Mouse (Mus musculus) liver, postnatal 0 days (tissue): Measurements from ENCODE around the gene E130218I03Rik. TPM values are rescaled to one million over a fixed set of nuclear protein-coding genes. Genes with fewer than 3 reads are reported as not detected.
A peak's percentile ranks its signal among the peaks of the same experiment; 100 is the strongest.
"Not testable (repeated sequence)": the region's sequence is repeated elsewhere in the genome, so short reads cannot be mapped to it uniquely, and the experiment has no call there.

Source experiments
- ATAC-seq: fragments of 200-750 bp; cut with Nextera tagmentation; 2 replicates; pipeline ENCODE4 v1.8.0; 2017; ENCODE audit warnings: mild to moderate bottlenecking, moderate library complexity
- DNase-seq: peaks from one replicate; pipeline ENCODE4 v3.0.0-alpha.2; 2016
- H3K27ac ChIP-seq: fragments of 300-500 bp; sonication (generic); 2 replicates; pipeline ENCODE4 v1.5.1; 2014; ENCODE audit warnings: antibody characterized with exemption, moderate library complexity, mild to moderate bottlenecking, low read depth
- H3K27me3 ChIP-seq: fragments of 300-500 bp; sonication (generic); 2 replicates; pipeline ENCODE4 v1.6.1; 2014; ENCODE audit warnings: low read length, control low read depth, mixed read lengths; ENCODE audit not compliant: insufficient read depth
- H3K36me3 ChIP-seq: fragments of 300-500 bp; sonication (generic); replicated peaks from 2 replicates; pipeline ENCODE4 v1.6.1; 2014; ENCODE audit warnings: mild to moderate bottlenecking, control low read depth, low read length, moderate library complexity, mixed read lengths; ENCODE audit not compliant: insufficient read depth
- H3K4me1 ChIP-seq: fragments of 300-500 bp; sonication (generic); 2 replicates; pipeline ENCODE4 v1.6.1; 2014; ENCODE audit warnings: antibody characterized with exemption, mild to moderate bottlenecking, control low read depth; ENCODE audit not compliant: insufficient read depth
- H3K4me2 ChIP-seq: fragments of 300-500 bp; sonication (generic); 2 replicates; pipeline ENCODE4 v1.6.1; 2014; ENCODE audit warnings: low read depth, mild to moderate bottlenecking, low read length, moderate library complexity, mixed read lengths
- H3K4me3 ChIP-seq: fragments of 300-500 bp; sonication (generic); 2 replicates; pipeline ENCODE4 v1.5.1; 2014; ENCODE audit warnings: low read depth, low read length
- H3K9ac ChIP-seq: fragments of 300-500 bp; sonication (generic); replicated peaks from 2 replicates; pipeline ENCODE4 v1.6.1; 2014; ENCODE audit warnings: mild to moderate bottlenecking, moderate library complexity
- H3K9me3 ChIP-seq: fragments of 300-500 bp; sonication (generic); 2 replicates; pipeline ENCODE4 v1.6.1; 2016; ENCODE audit warnings: mild to moderate bottlenecking, control low read depth, low read length, mixed read lengths
- CTCF ChIP-seq: sonication (generic); IDR thresholded peaks from 2 replicates; pipeline ENCODE4 v1.5.1; 2016; ENCODE audit warnings: antibody characterized with exemption, low read depth
- EP300 ChIP-seq: IDR thresholded peaks from 2 replicates; pipeline ENCODE4 v1.6.1; 2016; ENCODE audit warnings: antibody characterized with exemption, low read depth, mild to moderate bottlenecking
- WGBS: fragments of 180-500 bp; shearing (Covaris S2); extraction: QIAGEN DNeasy Blood & Tissue Kit; methylation state at CpG from one replicate; pipeline ENCODE4 v1.1.7; 2014; ENCODE audit not compliant: insufficient replicate concordance; 5-methylcytosine and 5-hydroxymethylcytosine counted together
- polyA plus RNA-seq: library from polyadenylated mRNA; unstranded; fragments of >200 nt; fragmentation: Nextera tagmentation; extraction: Ambion mirVana; gene quantifications from 2 replicates; pipeline ENCODE4 v1.2.1, GENCODE M21; 2015

The E130218I03Rik gene
- polyA plus RNA-seq, 1 experiment from 2014 or later = 0.23 TPM

GRCm38 (mm10) chr4:134268102-134268655 lies 24.7 kb downstream of the E130218I03Rik start:
- Histone ChIP-seq H3K4me1 (peaks cover 6% of the 10 kb centered on the region), H3K9me3 (no peaks in the 10 kb centered on the region), H3K4me2 (no peak overlapping the region), H3K27ac (no peak overlapping the region), H3K27me3 (no peaks in the 10 kb centered on the region), H3K36me3 (no peaks in the 10 kb centered on the region), H3K9ac (no peak overlapping the region), H3K4me3 (no peak overlapping the region)
- WGBS = 72% methylated on average over 19 of the region's 19 CpGs
- TF ChIP-seq EP300 (no peak), CTCF (no peak)
- DNase-seq (no peak), ATAC-seq (no peak)

DNA sequence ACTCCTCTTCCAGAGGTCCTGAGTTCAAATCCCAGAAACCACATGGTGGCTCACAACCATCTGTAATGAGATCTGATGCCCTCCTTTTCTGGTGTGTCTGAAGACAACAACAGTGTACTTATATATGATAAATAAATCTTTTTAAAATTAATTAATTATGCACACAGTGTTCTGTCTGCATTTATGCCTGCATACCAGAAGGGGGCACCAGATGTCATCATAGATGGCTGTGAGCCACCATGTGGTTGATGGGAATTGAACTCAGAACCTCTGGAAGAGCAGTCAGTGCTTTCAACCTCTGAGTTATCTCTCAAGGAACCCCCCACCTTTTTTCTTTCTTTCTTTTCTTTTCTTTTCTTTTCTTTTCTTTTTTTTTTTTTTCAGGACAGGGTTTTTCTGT lies 26.2 kb downstream of the E130218I03Rik start:
- DNase-seq, H3K9me3 ChIP-seq, H3K9ac ChIP-seq, H3K27ac ChIP-seq, H3K4me3 ChIP-seq, H3K27me3 ChIP-seq, ATAC-seq, H3K4me2 ChIP-seq, H3K36me3 ChIP-seq: not testable (repeated sequence)
- peaks cover 14% of the 10 kb centered on the region for H3K4me1 ChIP-seq
- TF ChIP-seq CTCF = peak; percentile 69

GRCm38 (mm10) chr4:134271979-134272378 lies 28.5 kb downstream of the E130218I03Rik start:
- Histone ChIP-seq H3K36me3 (peaks cover 12% of the 10 kb centered on the region), H3K4me2 (no peak overlapping the region), H3K9ac (no peak overlapping the region), H3K4me1 (peaks cover 14% of the 10 kb centered on the region), H3K27me3 (no peaks in the 10 kb centered on the region), H3K9me3 (no peaks in the 10 kb centered on the region), H3K27ac (no peak overlapping the region), H3K4me3 (no peak overlapping the region)
- TF ChIP-seq EP300 = no peak
- TF ChIP-seq CTCF = no peak
- 66% methylated on average over 7 of the region's 7 CpGs for WGBS
- no peak for ATAC-seq
- DNase-seq = no peak

DNA sequence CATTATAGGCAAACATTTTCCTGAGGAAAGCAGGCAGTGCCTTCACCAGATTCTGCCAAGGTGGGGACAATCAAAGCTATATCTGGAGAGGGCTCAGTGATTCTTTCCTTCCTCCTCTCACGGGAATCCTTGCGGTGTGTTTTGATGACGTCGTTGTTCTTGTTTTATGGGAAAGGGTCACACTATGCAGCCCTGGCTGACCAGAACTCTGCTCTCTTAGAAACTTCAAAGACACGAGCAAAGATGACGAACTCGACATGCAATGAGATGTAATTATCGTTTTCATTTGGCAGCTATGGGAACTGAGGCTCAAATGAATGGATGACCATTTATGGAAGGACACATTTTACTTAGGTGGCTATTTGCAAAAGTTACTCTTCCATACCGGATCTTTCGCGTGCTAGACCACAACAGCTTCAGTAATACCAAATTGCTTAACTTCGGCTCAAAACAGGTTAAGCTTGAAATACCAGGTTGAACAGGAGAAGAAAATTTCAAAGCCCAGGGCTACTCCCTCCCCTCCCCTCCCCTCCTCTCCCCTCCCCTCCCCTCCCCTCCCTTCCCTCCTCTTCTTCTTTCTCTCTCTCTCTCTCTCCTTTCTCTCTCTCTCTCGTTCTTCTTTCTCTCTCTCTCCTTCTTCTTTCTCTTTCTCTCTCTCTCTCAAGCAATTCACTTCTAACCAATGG lies 29.4 kb downstream of the E130218I03Rik start:
- peak overlapping the region; percentile 40 for H3K4me3 ChIP-seq
- H3K4me1 ChIP-seq = peaks cover 14% of the 10 kb centered on the region
- H3K9me3 ChIP-seq = no peaks in the 10 kb centered on the region
- DNase-seq (no peak), ATAC-seq (no peak)
- WGBS = 13% methylated on average over 13 of the region's 13 CpGs
- peak overlapping the region; percentile 70 for H3K4me2 ChIP-seq
- peaks cover 21% of the 10 kb centered on the region for H3K36me3 ChIP-seq
- TF ChIP-seq CTCF = no peak
- H3K27me3 ChIP-seq = no peaks in the 10 kb centered on the region
- H3K27ac ChIP-seq = peak overlapping the region; percentile 87
- H3K9ac ChIP-seq = peak overlapping the region; percentile 48

DNA sequence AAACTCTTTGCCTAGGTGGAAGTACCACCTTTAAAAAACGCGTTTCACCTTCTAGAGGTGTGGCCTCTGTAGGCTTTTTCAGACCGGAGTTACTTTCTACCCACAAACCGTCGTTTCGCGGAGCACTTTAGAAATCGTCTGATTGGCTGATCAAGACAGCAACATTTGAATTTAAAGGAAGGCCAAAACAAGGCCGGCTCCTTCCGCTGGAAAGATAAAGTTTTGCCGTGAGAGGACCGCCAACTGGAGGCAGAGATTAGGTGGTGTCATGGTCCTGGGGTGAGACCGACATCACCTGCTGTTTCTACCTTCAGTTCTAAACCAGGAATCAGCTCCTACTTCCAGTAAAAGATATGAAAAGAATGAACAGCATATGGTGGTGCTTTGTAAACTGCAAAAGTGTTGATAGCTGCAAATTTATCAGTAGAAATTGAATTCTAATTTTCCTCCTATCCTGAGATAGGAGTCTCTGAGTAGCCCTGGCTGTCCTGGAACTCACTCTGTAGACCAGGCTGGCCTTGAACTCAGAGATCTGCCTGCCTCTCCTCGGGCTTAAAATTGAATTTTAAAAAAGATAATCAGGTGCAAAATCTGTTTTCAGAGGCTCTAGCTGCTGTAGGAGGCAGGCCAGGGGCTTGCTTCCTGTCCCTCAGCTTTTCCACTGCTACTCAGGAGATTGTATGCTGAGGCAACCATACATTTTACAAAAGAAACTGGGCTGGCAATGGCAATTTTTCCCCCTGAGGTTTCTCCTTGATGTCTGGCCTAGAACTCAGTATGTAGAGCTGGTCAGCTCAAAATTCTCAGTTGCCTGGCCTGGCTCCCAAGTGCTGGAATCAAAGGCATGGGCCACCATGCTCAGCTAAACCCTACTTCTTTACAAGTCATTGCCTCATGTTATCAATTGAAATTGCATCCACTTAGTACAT lies 30.2 kb downstream of the E130218I03Rik start:
- H3K4me3 ChIP-seq = peak overlapping the region; percentile 40
- 4% methylated on average over 14 of the region's 14 CpGs for WGBS
- DNase-seq = peak; percentile 73
- peaks cover 28% of the 10 kb centered on the region for H3K36me3 ChIP-seq
- ATAC-seq = peak; percentile 92
- no peak for TF ChIP-seq CTCF
- peak; percentile 90 for TF ChIP-seq EP300
- H3K27me3 ChIP-seq = no peaks in the 10 kb centered on the region
- peaks cover 14% of the 10 kb centered on the region for H3K4me1 ChIP-seq
- no peaks in the 10 kb centered on the region for H3K9me3 ChIP-seq
- H3K27ac ChIP-seq = peak overlapping the region; percentile 87
- peak overlapping the region; percentile 40 for H3K9ac ChIP-seq
- H3K4me2 ChIP-seq = peak overlapping the region; percentile 70

DNA sequence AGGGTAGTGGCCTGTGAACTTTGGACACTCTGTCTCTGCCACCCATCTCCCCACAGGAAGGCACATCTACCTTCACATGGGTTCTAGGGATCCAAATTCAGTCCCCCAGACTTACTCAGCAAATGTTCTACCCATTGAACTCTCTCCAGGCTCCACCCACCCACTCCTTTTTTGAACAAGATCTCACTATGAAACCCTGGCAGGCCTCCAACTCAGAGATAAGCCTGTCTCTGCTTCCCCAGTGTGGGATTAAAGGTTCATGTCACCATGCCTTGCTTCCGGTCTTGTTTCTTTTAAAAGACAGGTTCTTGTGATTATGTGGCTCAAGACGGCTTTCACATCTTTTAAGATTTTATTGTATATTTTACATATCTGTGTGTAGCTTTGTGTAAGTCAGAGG lies 41.5 kb downstream of the E130218I03Rik start:
- no peaks in the 10 kb centered on the region for H3K27me3 ChIP-seq
- H3K4me1 ChIP-seq = peaks cover 25% of the 10 kb centered on the region
- H3K9ac ChIP-seq = no peak overlapping the region
- H3K4me2 ChIP-seq = peak overlapping the region; percentile 97; the same call in 1 of the 2 replicates
- peak overlapping the region; percentile 39; the same call in 1 of the 2 replicates for H3K27ac ChIP-seq
- DNase-seq = peak; percentile 67
- no peak for TF ChIP-seq EP300
- no peak for TF ChIP-seq CTCF
- H3K36me3 ChIP-seq = peaks cover 37% of the 10 kb centered on the region
- no peak for ATAC-seq
- H3K4me3 ChIP-seq = no peak overlapping the region
- 56% methylated on average over 2 of the region's 2 CpGs for WGBS
- H3K9me3 ChIP-seq = no peaks in the 10 kb centered on the region
